Mouse (Mus musculus) 3T3-L1 (cell line): ENCODE measurements around the gene Mcam.

ENCODE experiments used
- DNase-seq: peaks from one replicate; pipeline ENCODE4 v3.0.0-alpha.2; 2015; ENCODE audit warnings: low read depth, low spot score

Mcam gene

GRCm38 (mm10) chr9:44134101-44134850 is at the start of gene Mcam:
Gene Mcam, plus strand, starts transcription at chr9:44134469.
- DNase-seq = no peak

- no peak for DNase-seq
These were observed 49.5 kb upstream of the Mcam start for GRCm38 (mm10) chr9:44084659-44085229.

- DNase-seq = no peak
These were observed 49.0 kb upstream of the Mcam start for GRCm38 (mm10) chr9:44085276-44085675.

GRCm38 (mm10) chr9:44085741-44086665 is 48.3 kb upstream of the Mcam start:
- no peak for DNase-seq

GRCm38 (mm10) chr9:44086960-44087359 is 47.3 kb upstream of the Mcam start:
- DNase-seq = no peak

- peak; percentile 68 for DNase-seq
These were observed 46.4 kb upstream of the Mcam start for GRCm38 (mm10) chr9:44087761-44088455.

GRCm38 (mm10) chr9:44088877-44089608 is 45.2 kb upstream of the Mcam start:
- no peak for DNase-seq

- no peak for DNase-seq
These were observed 40.4 kb upstream of the Mcam start for GRCm38 (mm10) chr9:44093612-44094503.

- no peak for DNase-seq
These were observed 39.5 kb upstream of the Mcam start for GRCm38 (mm10) chr9:44094737-44095136.

GRCm38 (mm10) chr9:44095781-44096180 is 38.5 kb upstream of the Mcam start:
- no peak for DNase-seq

- no peak for DNase-seq
These were observed 37.7 kb upstream of the Mcam start for GRCm38 (mm10) chr9:44096536-44096935.

- DNase-seq = no peak
These were observed 32.8 kb upstream of the Mcam start, which contains the start of gene Mfrp for GRCm38 (mm10) chr9:44101490-44101889. Gene Mfrp, plus strand, starts transcription at chr9:44101729.

- peak; percentile 48 for DNase-seq
These were observed 29.4 kb upstream of the Mcam start for GRCm38 (mm10) chr9:44104881-44105280.

- DNase-seq = peak; percentile 60
These were observed 28.5 kb upstream of the Mcam start for GRCm38 (mm10) chr9:44105781-44106180.

GRCm38 (mm10) chr9:44106182-44106581 is 28.1 kb upstream of the Mcam start:
- DNase-seq = no peak

GRCm38 (mm10) chr9:44106596-44106995 is 27.7 kb upstream of the Mcam start:
- no peak for DNase-seq

- DNase-seq = peak; percentile 91
These were observed 27.2 kb upstream of the Mcam start, which contains the start of gene C1qtnf5 for GRCm38 (mm10) chr9:44107110-44107509. Gene C1qtnf5, plus strand, starts transcription at chr9:44107245.

GRCm38 (mm10) chr9:44107557-44108179 is 26.6 kb upstream of the Mcam start:
- DNase-seq = no peak
